Mouse (Mus musculus) liver, embryonic 15.5 days (tissue): ENCODE data around the gene Ndel1. TPM values are rescaled to one million over a fixed set of nuclear protein-coding genes. Genes with fewer than 3 reads are reported as not detected.

ENCODE experiments used
- polyA plus RNA-seq: library from polyadenylated mRNA; unstranded; fragments of >200 nt; fragmentation: Nextera tagmentation; extraction: Ambion mirVana; gene quantifications from 2 replicates; pipeline ENCODE4 v1.2.1, GENCODE M21; 2015

The Ndel1 gene
- polyA plus RNA-seq, 1 experiment from 2014 or later, result 37.6 TPM

Other genes starting within 250 kb of the Ndel1 start
- gene Myh10, start 180.3 kb downstream of the Ndel1 start, polyA plus RNA-seq, result 13.3 and 15.7 TPM in 2 replicates
- 0.13 TPM in 2 replicates for gene Rnf222, start 16.7 kb upstream of the Ndel1 start, polyA plus RNA-seq
- 434 and 517 TPM in 2 replicates for gene Rpl26, start 29.7 kb upstream of the Ndel1 start, polyA plus RNA-seq
- not detected in 2 replicates for gene Odf4, start 55.2 kb upstream of the Ndel1 start, polyA plus RNA-seq
- 1.4 and 1.8 TPM in 2 replicates for gene Arhgef15, start 85.6 kb upstream of the Ndel1 start, polyA plus RNA-seq
- 0.44 and 0.46 TPM in 2 replicates for gene Slc25a35, start 96.3 kb upstream of the Ndel1 start, polyA plus RNA-seq
- gene Rangrf, start 103.3 kb upstream of the Ndel1 start, polyA plus RNA-seq, result 21.7 and 22.4 TPM in 2 replicates
- gene Pfas, start 136.6 kb upstream of the Ndel1 start, polyA plus RNA-seq, result 17.0 and 18.5 TPM in 2 replicates
- 20.5 and 20.9 TPM in 2 replicates for gene Ctc1, start 144.1 kb upstream of the Ndel1 start, polyA plus RNA-seq
- 111 and 115 TPM in 2 replicates for gene Aurkb, start 173.8 kb upstream of the Ndel1 start, polyA plus RNA-seq
- gene Borcs6, start 187.9 kb upstream of the Ndel1 start, polyA plus RNA-seq, result 4.3 and 5.3 TPM in 2 replicates
- 20.2 and 21.6 TPM in 2 replicates for gene Tmem107, start 198.9 kb upstream of the Ndel1 start, polyA plus RNA-seq
- gene Vamp2, start 216.6 kb upstream of the Ndel1 start, polyA plus RNA-seq, result 14.9 and 19.6 TPM in 2 replicates
- gene Per1, start 223.4 kb upstream of the Ndel1 start, polyA plus RNA-seq, result 6.4 and 7.6 TPM in 2 replicates
- 0.12 and 0.18 TPM in 2 replicates for gene Hes7, start 248.5 kb upstream of the Ndel1 start, polyA plus RNA-seq